Mouse (Mus musculus) heart, embryonic 11.5 days (tissue): ENCODE measurements around the gene Olfr866. TPM values are rescaled to one million over a fixed set of nuclear protein-coding genes. Genes with fewer than 3 reads are reported as not detected.

ENCODE experiments used
- ATAC-seq: fragments of 200-750 bp; cut with Nextera tagmentation; replicated peaks from 2 replicates; pipeline ENCODE4 v1.8.0; 2017; ENCODE audit warnings: moderate library complexity; ENCODE audit not compliant: insufficient number of reproducible peaks, low FRiP score, low TSS enrichment
- H3K27ac ChIP-seq: fragments of 300-500 bp; sonication (generic); 2 replicates; pipeline ENCODE4 v1.5.1; 2014; ENCODE audit warnings: mild to moderate bottlenecking, low read depth, low read length
- H3K27me3 ChIP-seq: fragments of 300-500 bp; sonication (generic); 2 replicates; pipeline ENCODE4 v1.6.1; 2014; ENCODE audit warnings: mild to moderate bottlenecking, low read length, mixed read lengths; ENCODE audit not compliant: control insufficient read depth, insufficient read depth
- H3K36me3 ChIP-seq: fragments of 300-500 bp; sonication (generic); 2 replicates; pipeline ENCODE4 v1.6.1; 2014; ENCODE audit warnings: mild to moderate bottlenecking, low read length, moderate library complexity, mixed read lengths; ENCODE audit not compliant: control insufficient read depth, insufficient read depth
- H3K4me1 ChIP-seq: fragments of 300-500 bp; sonication (generic); 2 replicates; pipeline ENCODE4 v1.6.1; 2014; ENCODE audit warnings: low read length; ENCODE audit not compliant: control insufficient read depth, insufficient read depth
- H3K4me2 ChIP-seq: fragments of 300-500 bp; sonication (generic); 2 replicates; pipeline ENCODE4 v1.6.1; 2014; ENCODE audit warnings: mild to moderate bottlenecking, moderate library complexity
- H3K4me3 ChIP-seq: fragments of 300-500 bp; sonication (generic); 2 replicates; pipeline ENCODE4 v1.5.1; 2014; ENCODE audit warnings: low read depth, low read length
- H3K9ac ChIP-seq: fragments of 300-500 bp; sonication (generic); 2 replicates; pipeline ENCODE4 v1.6.1; 2014; ENCODE audit warnings: mild to moderate bottlenecking, low read depth, low read length, moderate library complexity
- H3K9me3 ChIP-seq: fragments of 300-500 bp; sonication (generic); replicated peaks from 2 replicates; pipeline ENCODE4 v1.6.1; 2016; ENCODE audit warnings: low read length; ENCODE audit not compliant: control insufficient read depth
- WGBS: fragments of 180-500 bp; shearing (Covaris S2); extraction: QIAGEN DNeasy Blood & Tissue Kit; methylation state at CpG from one replicate; pipeline ENCODE4 v1.1.7; 2014; ENCODE audit not compliant: insufficient replicate concordance; 5-methylcytosine and 5-hydroxymethylcytosine counted together
- microRNA-seq: library from miRNA; unstranded; fragments of <30 nt; microRNA quantifications from one replicate; pipeline ENCODE4, GENCODE M21; 2016; ENCODE audit warnings: borderline number of aligned reads
- polyA plus RNA-seq: library from polyadenylated mRNA; unstranded; fragments of >200 nt; fragmentation: Nextera tagmentation; extraction: Ambion mirVana; gene quantifications from 2 replicates; pipeline ENCODE4 v1.2.1, GENCODE M21; 2014

Olfr866 gene
- polyA plus RNA-seq = not detected in 2 replicates

GRCm38 (mm10) chr9:20027935-20028334 is at the start of gene Olfr866:
Gene Olfr866 (minus strand): TSS chr9:20028035.
- Histone ChIP-seq H3K4me1 (no peaks in the 10 kb centered on the region), H3K27ac (no peak within 1 kb of the TSS), H3K36me3 (no peaks in the 10 kb centered on the region), H3K4me2 (no peak within 1 kb of the TSS), H3K9ac (no peak within 1 kb of the TSS), H3K27me3 (no peaks in the 10 kb centered on the region), H3K9me3 (no peaks in the 10 kb centered on the region), H3K4me3 (no peak within 1 kb of the TSS)
- WGBS = 70% methylated on average over 2 of the region's 2 CpGs
- no peak for ATAC-seq

- H3K4me1 ChIP-seq = no peaks in the 10 kb centered on the region
- H3K27ac ChIP-seq = no peak overlapping the region
- H3K9me3 ChIP-seq = peaks cover 3% of the 10 kb centered on the region; the same call in 1 of the 2 replicates
- no peak for ATAC-seq
- H3K4me3 ChIP-seq = no peak overlapping the region
- no peaks in the 10 kb centered on the region for H3K27me3 ChIP-seq
- no peak overlapping the region for H3K9ac ChIP-seq
- H3K36me3 ChIP-seq = no peaks in the 10 kb centered on the region
- WGBS = 49% methylated on average over 7 of the region's 7 CpGs
- H3K4me2 ChIP-seq = no peak overlapping the region
Observed at GRCm38 (mm10) chr9:20073523-20074177, 45.8 kb upstream of the Olfr866 start.

- Histone ChIP-seq H3K27me3 (no peaks in the 10 kb centered on the region), H3K9ac (no peak overlapping the region), H3K9me3 (peaks cover 3% of the 10 kb centered on the region; the same call in 1 of the 2 replicates), H3K4me3 (no peak overlapping the region), H3K4me2 (no peak overlapping the region), H3K27ac (no peak overlapping the region), H3K4me1 (no peaks in the 10 kb centered on the region), H3K36me3 (no peaks in the 10 kb centered on the region)
- ATAC-seq = no peak
- WGBS = 89% methylated on average over 1 of the region's 1 CpGs
Observed at GRCm38 (mm10) chr9:20071291-20071690, 43.5 kb upstream of the Olfr866 start.

GRCm38 (mm10) chr9:20070236-20070635 is 42.4 kb upstream of the Olfr866 start:
- Histone ChIP-seq H3K9me3 (peaks cover 3% of the 10 kb centered on the region; the same call in 1 of the 2 replicates), H3K27ac (no peak overlapping the region), H3K27me3 (no peaks in the 10 kb centered on the region), H3K9ac (no peak overlapping the region), H3K4me3 (no peak overlapping the region), H3K36me3 (no peaks in the 10 kb centered on the region), H3K4me1 (no peaks in the 10 kb centered on the region), H3K4me2 (no peak overlapping the region)
- WGBS = 70% methylated on average over 3 of the region's 3 CpGs
- no peak for ATAC-seq

GRCm38 (mm10) chr9:20057462-20057861 is 29.6 kb upstream of the Olfr866 start, which contains the start of gene Olfr867:
Gene Olfr867 (minus strand): TSS chr9:20057562.
- Histone ChIP-seq H3K4me3 (no peak within 1 kb of the TSS), H3K4me2 (no peak within 1 kb of the TSS), H3K9me3 (no peaks in the 10 kb centered on the region), H3K4me1 (no peaks in the 10 kb centered on the region), H3K27ac (no peak within 1 kb of the TSS), H3K36me3 (no peaks in the 10 kb centered on the region), H3K9ac (no peak within 1 kb of the TSS), H3K27me3 (no peaks in the 10 kb centered on the region)
- 63% methylated on average over 1 of the region's 1 CpGs for WGBS
- no peak for ATAC-seq

- H3K4me2 ChIP-seq = no peak overlapping the region
- H3K27me3 ChIP-seq = no peaks in the 10 kb centered on the region
- H3K4me1 ChIP-seq = no peaks in the 10 kb centered on the region
- whole genome bisulfite sequencing = 72% methylated on average over 3 of the region's 3 CpGs
- no peak overlapping the region for H3K27ac ChIP-seq
- H3K9me3 ChIP-seq = peaks cover 6% of the 10 kb centered on the region
- H3K36me3 ChIP-seq = no peaks in the 10 kb centered on the region
- no peak overlapping the region for H3K9ac ChIP-seq
- no peak overlapping the region for H3K4me3 ChIP-seq
- ATAC-seq = no peak
Observed at GRCm38 (mm10) chr9:20047964-20048363, 20.1 kb upstream of the Olfr866 start.

Small RNA genes lying within 50 kb of the gene (microRNA-seq; reads per million reads assigned to microRNA genes)
- gene Gm26231 (not detected), gene Gm44395 (not detected)

Other genes starting within 250 kb of the Olfr866 start
- not detected in 2 replicates for gene Olfr58, start 247.8 kb downstream of the Olfr866 start, polyA plus RNA-seq
- gene Olfr859, start 223.1 kb downstream of the Olfr866 start, polyA plus RNA-seq = not detected in 2 replicates
- not detected in 2 replicates for gene Olfr860, start 178.3 kb downstream of the Olfr866 start, polyA plus RNA-seq
- gene Olfr862, start 140.0 kb downstream of the Olfr866 start, polyA plus RNA-seq = not detected in 2 replicates
- gene Olfr77, start 111.2 kb downstream of the Olfr866 start, polyA plus RNA-seq = 0.15 and 0.24 TPM in 2 replicates
- not detected in 2 replicates for gene Olfr867, start 29.5 kb upstream of the Olfr866 start, polyA plus RNA-seq
- gene Olfr868, start 70.6 kb upstream of the Olfr866 start, polyA plus RNA-seq = not detected in 2 replicates
- gene Olfr869, start 101.0 kb upstream of the Olfr866 start, polyA plus RNA-seq = not detected in 2 replicates
- not detected in 2 replicates for gene Olfr870, start 146.0 kb upstream of the Olfr866 start, polyA plus RNA-seq
- gene Olfr871, start 184.2 kb upstream of the Olfr866 start, polyA plus RNA-seq = not detected in 2 replicates
- gene Olfr872, start 209.1 kb upstream of the Olfr866 start, polyA plus RNA-seq = not detected in 2 replicates